Mouse (Mus musculus): ENCODE results near the gene Ddi2.

Ddi2 gene

GRCm38 (mm10) chr4:141655908-141656608 is 67.2 kb downstream of the Ddi2 start:
- no peak for DNase-seq (ENCODE audit: low read depth, low spot score)

- DNase-seq (ENCODE audit: low read depth, low spot score) = no peak
These were observed 68.7 kb downstream of the Ddi2 start for GRCm38 (mm10) chr4:141654509-141654908.

GRCm38 (mm10) chr4:141653813-141654212 is 69.4 kb downstream of the Ddi2 start:
- no peak for DNase-seq (ENCODE audit: low read depth, low spot score)

- no peak for DNase-seq (ENCODE audit: low read depth, low spot score)
These were observed 70.2 kb downstream of the Ddi2 start for GRCm38 (mm10) chr4:141653044-141653443.

- no peak for DNase-seq (ENCODE audit: low read depth, low spot score)
These were observed 71.3 kb downstream of the Ddi2 start for GRCm38 (mm10) chr4:141651944-141652343.

GRCm38 (mm10) chr4:141651286-141651685 is 71.9 kb downstream of the Ddi2 start:
- DNase-seq (ENCODE audit: low read depth, low spot score) = no peak

GRCm38 (mm10) chr4:141649244-141649643 is 74.0 kb downstream of the Ddi2 start:
- DNase-seq (ENCODE audit: low read depth, low spot score) = no peak

GRCm38 (mm10) chr4:141648262-141648661 is 75.0 kb downstream of the Ddi2 start:
- DNase-seq (ENCODE audit: low read depth, low spot score) = no peak

- no peak for DNase-seq (ENCODE audit: low read depth, low spot score)
These were observed 76.0 kb downstream of the Ddi2 start for GRCm38 (mm10) chr4:141647187-141647586.

- no peak for DNase-seq (ENCODE audit: low read depth, low spot score)
These were observed 77.2 kb downstream of the Ddi2 start for GRCm38 (mm10) chr4:141645988-141646387.

- no peak for DNase-seq (ENCODE audit: low read depth, low spot score)
These were observed 79.9 kb downstream of the Ddi2 start for GRCm38 (mm10) chr4:141643118-141643855.

GRCm38 (mm10) chr4:141641961-141642811 is 81.0 kb downstream of the Ddi2 start:
- DNase-seq (ENCODE audit: low read depth, low spot score) = no peak

GRCm38 (mm10) chr4:141641353-141641771 is 81.9 kb downstream of the Ddi2 start:
- no peak for DNase-seq (ENCODE audit: low read depth, low spot score)

GRCm38 (mm10) chr4:141639474-141639873 is 83.7 kb downstream of the Ddi2 start:
- DNase-seq (ENCODE audit: low read depth, low spot score) = no peak

GRCm38 (mm10) chr4:141636693-141637092 is 86.5 kb downstream of the Ddi2 start:
- DNase-seq (ENCODE audit: low read depth, low spot score) = no peak

GRCm38 (mm10) chr4:141635991-141636390 is 87.2 kb downstream of the Ddi2 start:
- DNase-seq (ENCODE audit: low read depth, low spot score) = no peak

GRCm38 (mm10) chr4:141632111-141632873 is 90.9 kb downstream of the Ddi2 start:
- DNase-seq (ENCODE audit: low read depth, low spot score) = no peak

- DNase-seq (ENCODE audit: low read depth, low spot score) = no peak
These were observed 92.0 kb downstream of the Ddi2 start for GRCm38 (mm10) chr4:141631250-141631649.

- DNase-seq (ENCODE audit: low read depth, low spot score) = no peak
These were observed 93.2 kb downstream of the Ddi2 start for GRCm38 (mm10) chr4:141630021-141630420.

GRCm38 (mm10) chr4:141628661-141629060 is 94.6 kb downstream of the Ddi2 start:
- no peak for DNase-seq (ENCODE audit: low read depth, low spot score)
